Mouse (Mus musculus) heart, postnatal 0 days (tissue): ENCODE data around the gene Ryr2.

Experiments used
- CTCF ChIP-seq: IDR thresholded peaks from 2 replicates; pipeline ENCODE4 v1.5.1; 2016; ENCODE audit warnings: antibody characterized with exemption, control low read depth, low read depth
- EP300 ChIP-seq: IDR thresholded peaks from 2 replicates; pipeline ENCODE4 v1.6.1; 2016; ENCODE audit warnings: antibody characterized with exemption, low read depth

- TF ChIP-seq CTCF (no peak), EP300 (no peak)
Measured at GRCm38 (mm10) chr13:11884175-11884574, 222.6 kb downstream of the Ryr2 start.
